Mouse (Mus musculus): ENCODE measurements around the gene Olfr670.

GRCm38 (mm10) chr7:104921382-104921781, 41.0 kb downstream of the Olfr670 start, which contains the start of gene Olfr667:
- TF ChIP-seq EP300 (IDR thresholded peaks at IDR 0.05; ENCODE audit: low read depth): no peak
- TF ChIP-seq CTCF (IDR thresholded peaks at IDR 0.05; ENCODE audit: low read depth): no peak
